Mouse (Mus musculus) brown adipose tissue, adult 24 weeks (tissue): ENCODE measurements at regions not wholly inside any gene's neighbourhood (a gene's known extent, or its start where the extent isn't known, plus 50 kb on each side); places are given as distances from the start of the nearest gene placed in this dataset.
A peak's percentile ranks its signal among the peaks of the same experiment; 100 is the strongest.

ENCODE experiments used
- H3K27ac ChIP-seq: fragments of 200-500 bp; replicated peaks from 2 replicates; pipeline ENCODE4 v1.5.1; 2012; ENCODE audit warnings: low read depth, mild to moderate bottlenecking, low read length
- H3K4me1 ChIP-seq: fragments of 200-500 bp; 2 replicates; pipeline ENCODE4 v1.6.1; 2012; ENCODE audit warnings: low read length, mixed read lengths; ENCODE audit not compliant: control insufficient read depth, insufficient read depth, insufficient read length
- H3K4me3 ChIP-seq: fragments of 200-500 bp; 2 replicates; pipeline ENCODE4 v1.5.1; 2012; ENCODE audit warnings: low read depth, mild to moderate bottlenecking, low read length, moderate library complexity; ENCODE audit not compliant: insufficient read depth

GRCm38 (mm10) chr8:34756916-34757315, 645.4 kb upstream of the Gm10131 start:
- Histone ChIP-seq H3K27ac (peak overlapping the region; percentile 18), H3K4me3 (no peak overlapping the region), H3K4me1 (peaks cover 2% of the 10 kb centered on the region; the same call in 1 of the 2 replicates)

- Histone ChIP-seq H3K27ac (no peak overlapping the region), H3K4me1 (peaks cover 2% of the 10 kb centered on the region; the same call in 1 of the 2 replicates), H3K4me3 (no peak overlapping the region)
These were observed 644.6 kb upstream of the Gm10131 start for GRCm38 (mm10) chr8:34756171-34756570.

GRCm38 (mm10) chr8:34755480-34755879, 643.9 kb upstream of the Gm10131 start:
- peaks cover 2% of the 10 kb centered on the region; the same call in 1 of the 2 replicates for H3K4me1 ChIP-seq
- H3K27ac ChIP-seq, result no peak overlapping the region
- no peak overlapping the region for H3K4me3 ChIP-seq

DNA sequence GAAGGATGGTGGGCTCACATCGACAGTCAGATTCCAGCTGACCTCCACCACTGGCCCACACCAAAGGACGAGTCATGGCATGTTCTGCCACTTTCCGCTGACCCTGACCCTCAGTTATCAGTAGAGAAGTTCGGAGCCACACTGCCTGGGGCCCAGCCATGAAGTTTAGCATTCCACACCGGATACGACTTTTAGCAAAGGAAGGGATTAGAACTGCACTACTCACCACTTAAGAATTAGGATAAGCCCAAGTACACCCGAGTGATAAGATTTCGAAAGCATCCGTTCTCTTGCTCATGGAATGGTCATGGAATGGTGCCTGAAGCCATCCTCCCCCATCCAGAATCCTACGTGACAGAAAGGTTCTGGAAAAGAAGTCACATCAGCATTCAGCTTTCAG, 641.5 kb upstream of the Gm10131 start:
- Histone ChIP-seq H3K4me1 (peaks cover 3% of the 10 kb centered on the region; the same call in 1 of the 2 replicates), H3K27ac (no peak overlapping the region), H3K4me3 (no peak overlapping the region)

GRCm38 (mm10) chr8:34748521-34748920, 637.0 kb upstream of the Gm10131 start:
- H3K4me1 ChIP-seq, result peaks cover 3% of the 10 kb centered on the region
- H3K27ac ChIP-seq, result no peak overlapping the region
- H3K4me3 ChIP-seq, result no peak overlapping the region

DNA sequence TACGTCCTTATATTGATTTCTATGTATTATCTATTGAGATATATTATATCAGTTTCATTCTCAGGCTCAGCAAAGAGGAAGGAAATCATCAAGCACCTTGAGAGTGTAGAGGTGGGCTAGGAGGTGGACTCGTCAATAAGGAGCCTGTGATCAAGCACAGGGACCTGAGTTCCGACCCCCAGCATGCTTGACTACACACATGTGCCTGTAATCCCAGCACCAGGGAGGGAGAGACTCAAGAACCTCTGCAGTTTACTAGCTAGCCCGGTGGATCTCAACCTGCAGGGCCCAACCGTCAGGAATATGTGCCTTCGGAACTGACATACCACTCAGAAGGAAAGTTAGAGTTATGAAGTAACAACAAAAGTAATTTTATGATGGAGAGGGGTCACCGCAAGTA, 634.2 kb upstream of the Gm10131 start:
- Histone ChIP-seq H3K27ac (no peak overlapping the region), H3K4me1 (peaks cover 3% of the 10 kb centered on the region)

DNA sequence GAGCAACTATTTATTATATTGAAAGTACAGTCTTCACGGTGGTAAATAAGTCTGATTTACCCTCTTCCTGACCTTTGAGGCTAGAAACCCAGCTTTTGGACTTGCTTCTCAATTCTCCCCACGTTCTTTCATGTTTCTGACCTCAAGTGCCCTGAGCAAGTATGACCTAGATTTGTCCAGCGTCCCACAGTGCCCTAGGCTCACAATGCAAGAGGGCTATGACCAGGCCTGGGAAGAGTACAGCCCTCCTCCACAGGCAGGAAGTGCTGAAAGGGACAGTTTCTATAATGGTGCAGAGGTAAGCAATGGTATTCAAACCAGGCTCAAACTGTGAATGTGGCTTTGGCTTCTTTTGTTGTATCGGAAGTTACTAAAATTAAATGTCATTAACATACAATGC, 633.1 kb upstream of the Gm10131 start:
- Histone ChIP-seq H3K27ac (no peak overlapping the region; the same call in 1 of the 2 replicates), H3K4me1 (peaks cover 3% of the 10 kb centered on the region), H3K4me3 (no peak overlapping the region)

More for the DNA sequence above, 634.2 kb upstream of the Gm10131 start:
- H3K4me3 ChIP-seq, result no peak overlapping the region

DNA sequence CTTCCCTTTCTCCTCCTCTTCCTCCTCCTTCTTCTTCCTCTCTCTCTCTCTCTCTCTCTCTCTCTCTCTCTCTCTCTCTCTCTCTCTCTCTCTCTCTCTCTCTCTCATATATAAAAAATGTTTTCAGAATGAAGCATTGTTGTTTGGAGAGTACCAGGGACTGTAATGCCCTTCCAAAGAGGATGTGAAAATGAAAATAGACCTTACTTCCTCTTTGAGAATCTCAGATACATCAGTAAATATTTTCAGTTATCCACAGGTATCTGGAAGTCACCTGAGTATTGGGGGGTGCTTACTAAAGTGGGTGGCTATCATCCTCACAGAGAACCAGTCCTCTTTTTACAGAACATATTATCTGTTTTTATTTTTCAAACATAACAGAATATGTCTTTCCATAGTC, 632.6 kb upstream of the Gm10131 start:
- Histone ChIP-seq H3K4me3 (no peak overlapping the region), H3K4me1 (no peaks in the 10 kb centered on the region; the same call in 1 of the 2 replicates), H3K27ac (no peak overlapping the region)

DNA sequence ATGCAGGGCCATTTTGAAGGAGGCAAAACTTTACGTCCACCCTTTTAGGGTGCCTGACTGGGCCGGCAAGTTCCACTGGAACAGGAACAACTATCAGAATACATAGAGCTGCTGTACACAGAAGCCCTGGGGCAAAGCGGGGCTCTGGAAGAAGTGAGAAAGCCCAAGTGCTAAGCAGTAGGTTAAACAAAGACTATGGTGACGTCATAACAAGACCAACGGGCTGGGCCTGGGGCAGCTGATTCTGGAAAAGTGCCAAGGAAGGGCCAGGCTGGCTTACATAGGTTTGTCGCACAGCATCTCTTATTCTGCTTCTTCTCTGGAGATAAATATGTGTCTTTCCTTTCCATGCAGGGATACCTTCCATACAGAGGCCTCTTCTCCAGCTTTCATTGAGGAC, 631.6 kb upstream of the Gm10131 start:
- no peaks in the 10 kb centered on the region; the same call in 1 of the 2 replicates for H3K4me1 ChIP-seq
- H3K27ac ChIP-seq, result no peak overlapping the region
- no peak overlapping the region for H3K4me3 ChIP-seq

- no peak overlapping the region for H3K4me3 ChIP-seq
- no peak overlapping the region for H3K27ac ChIP-seq
- H3K4me1 ChIP-seq, result no peaks in the 10 kb centered on the region; the same call in 1 of the 2 replicates
These were observed 629.3 kb upstream of the Gm10131 start for GRCm38 (mm10) chr8:34740836-34741235.

- no peak overlapping the region for H3K4me3 ChIP-seq
- no peak overlapping the region for H3K27ac ChIP-seq
- no peaks in the 10 kb centered on the region; the same call in 1 of the 2 replicates for H3K4me1 ChIP-seq
These were observed 628.6 kb upstream of the Gm10131 start for GRCm38 (mm10) chr8:34739836-34740804.

DNA sequence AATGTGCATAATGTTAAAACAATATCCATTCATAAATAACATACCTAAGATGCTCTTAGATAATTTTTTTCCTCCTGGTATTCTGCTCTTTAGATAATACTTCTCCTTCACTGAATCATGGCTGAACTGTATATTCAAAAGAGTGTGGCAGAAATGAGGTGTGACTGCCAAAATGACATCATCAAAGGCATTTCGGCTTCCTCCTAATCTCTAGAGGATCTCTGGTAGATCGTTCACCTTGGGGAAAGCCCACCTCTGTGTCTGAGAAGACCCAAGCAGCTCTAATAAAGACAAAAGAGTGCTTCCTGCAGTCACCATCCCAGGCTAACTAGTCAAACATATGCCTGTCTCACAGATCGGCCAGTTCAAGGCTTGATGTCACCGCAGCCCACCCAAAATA, 624.7 kb upstream of the Gm10131 start:
- no peaks in the 10 kb centered on the region for H3K4me1 ChIP-seq
- no peak overlapping the region for H3K27ac ChIP-seq
- no peak overlapping the region for H3K4me3 ChIP-seq

- no peak overlapping the region for H3K27ac ChIP-seq
- H3K4me3 ChIP-seq, result no peak overlapping the region
- no peaks in the 10 kb centered on the region for H3K4me1 ChIP-seq
These were observed 623.5 kb upstream of the Gm10131 start for GRCm38 (mm10) chr8:34735006-34735405.

DNA sequence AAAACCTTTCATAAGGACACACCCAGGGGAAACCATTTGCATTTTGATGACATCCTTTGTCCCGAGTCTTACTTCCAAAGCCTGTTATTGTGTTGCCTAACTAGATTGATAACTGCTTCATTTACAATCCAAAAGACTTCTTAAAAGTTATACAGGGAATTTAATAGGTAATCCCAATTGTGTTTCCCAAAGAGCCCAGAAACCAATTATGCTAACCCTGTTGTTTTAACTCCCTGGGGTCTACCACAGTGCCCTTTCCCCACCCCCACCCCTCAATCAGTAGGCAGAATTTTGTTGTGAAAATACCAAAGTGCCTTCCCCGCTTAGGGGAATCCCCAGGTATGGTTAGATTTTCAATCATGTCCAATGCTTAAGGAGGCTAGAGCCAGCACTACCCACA, 621.3 kb upstream of the Gm10131 start:
- H3K4me3 ChIP-seq, result no peak overlapping the region
- H3K4me1 ChIP-seq, result no peaks in the 10 kb centered on the region
- no peak overlapping the region for H3K27ac ChIP-seq

DNA sequence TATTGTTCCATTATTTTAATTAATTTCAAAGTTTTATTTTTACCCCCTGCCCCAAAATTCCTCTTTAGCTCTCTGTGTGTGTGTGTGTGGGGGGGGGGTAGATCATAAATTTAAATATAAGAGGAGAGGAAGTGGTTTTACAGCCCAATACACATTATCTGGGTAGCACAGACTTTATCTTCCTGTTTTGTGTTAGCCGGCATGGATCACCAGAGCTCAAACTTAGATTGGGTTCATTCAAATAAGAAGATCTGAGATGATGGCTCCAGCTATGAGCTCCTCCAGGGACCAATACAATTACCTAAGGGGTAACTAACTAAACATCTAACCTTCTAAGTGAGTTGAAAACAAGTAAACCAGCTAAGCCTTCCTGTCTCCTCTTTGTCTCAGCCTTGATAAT, 620.8 kb upstream of the Gm10131 start:
- H3K4me1 ChIP-seq, result no peaks in the 10 kb centered on the region
- no peak overlapping the region for H3K4me3 ChIP-seq
- H3K27ac ChIP-seq, result no peak overlapping the region
